Mouse (Mus musculus): ENCODE data around the gene Mindy2. TPM values are rescaled to one million over a fixed set of nuclear protein-coding genes. Genes with fewer than 3 reads are reported as not detected.
A peak's percentile ranks its signal among the peaks of the same experiment; 100 is the strongest.

The Mindy2 gene
- total and polyA plus RNA-seq, 2 experiments from 2014 or later, result 16.5 to 37.3 TPM

DNA sequence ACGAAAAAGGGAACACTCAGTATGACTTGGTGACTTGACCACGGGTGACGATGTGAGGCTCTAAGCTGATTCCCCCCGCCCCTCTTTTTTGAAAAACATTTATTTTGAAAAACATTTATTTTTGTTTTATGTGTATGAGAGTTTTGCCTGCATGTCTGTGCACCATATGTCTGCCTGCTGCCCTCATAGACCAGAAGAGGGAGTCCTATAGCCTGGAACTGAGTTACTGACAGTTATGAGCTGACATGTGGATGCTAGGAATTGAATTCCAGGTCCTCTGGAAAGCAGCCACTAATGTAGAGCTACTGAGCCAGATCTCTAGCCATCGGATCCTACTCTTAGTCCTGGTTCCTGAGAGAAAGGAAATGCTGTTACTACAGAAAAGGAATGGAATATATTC lies 19.0 kb upstream of the Mindy2 start:
- no peak for TF ChIP-seq CTCF (IDR thresholded peaks at IDR 0.05; ENCODE audit: low read depth)
- Histone ChIP-seq H3K27ac (ENCODE audit: low read depth, low read length) (no peak overlapping the region), H3K9me3 (ENCODE audit: low read length) (no peaks in the 10 kb centered on the region), H3K9ac (no peak overlapping the region), H3K27me3 (ENCODE audit: insufficient read depth, low read length) (no peaks in the 10 kb centered on the region), H3K4me3 (ENCODE audit: low read depth, low read length) (no peak overlapping the region), H3K36me3 (ENCODE audit: insufficient read depth) (no peaks in the 10 kb centered on the region), H3K4me2 (ENCODE audit: low read depth) (no peak overlapping the region), H3K4me1 (ENCODE audit: insufficient read depth) (0 out of 2 replicates have a peak, but pooled peaks cover 2% of the 10 kb centered on the region)
- 89% methylated on average over 5 of the region's 5 CpGs for WGBS
- ATAC-seq (no peak), DNase-seq (no peak)

DNA sequence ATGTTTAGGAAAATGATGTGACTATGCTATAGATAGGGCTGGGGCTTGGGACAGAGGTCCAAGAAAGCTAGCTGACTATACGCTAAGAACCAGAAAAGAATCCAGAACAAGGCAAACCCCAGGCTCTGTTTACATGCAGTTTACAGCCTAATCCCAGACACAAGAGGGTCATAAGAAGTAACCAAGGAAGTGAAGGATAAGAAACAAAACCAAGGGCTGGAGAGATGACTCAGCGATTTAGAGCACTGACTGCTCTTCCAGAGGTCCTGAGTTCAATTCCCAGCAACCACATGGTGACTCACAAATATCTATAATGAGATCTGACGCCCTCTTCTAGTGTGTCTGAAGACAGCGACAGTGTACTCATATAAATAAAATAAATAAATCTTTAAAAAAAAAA lies 18.1 kb upstream of the Mindy2 start:
- Histone ChIP-seq H3K9ac (no peak overlapping the region), H3K4me2 (ENCODE audit: low read depth) (no peak overlapping the region), H3K9me3 (ENCODE audit: low read length) (no peaks in the 10 kb centered on the region), H3K27me3 (ENCODE audit: insufficient read depth, low read length) (no peaks in the 10 kb centered on the region), H3K4me3 (ENCODE audit: low read depth, low read length) (no peak overlapping the region), H3K27ac (ENCODE audit: low read depth, low read length) (no peak overlapping the region), H3K4me1 (ENCODE audit: insufficient read depth) (no peaks in the 10 kb centered on the region), H3K36me3 (ENCODE audit: insufficient read depth) (no peaks in the 10 kb centered on the region)
- WGBS, result 82% methylated on average over 4 of the region's 4 CpGs
- ATAC-seq (no peak), DNase-seq (no peak)
- no peak for TF ChIP-seq CTCF (IDR thresholded peaks at IDR 0.05; ENCODE audit: low read depth)

DNA sequence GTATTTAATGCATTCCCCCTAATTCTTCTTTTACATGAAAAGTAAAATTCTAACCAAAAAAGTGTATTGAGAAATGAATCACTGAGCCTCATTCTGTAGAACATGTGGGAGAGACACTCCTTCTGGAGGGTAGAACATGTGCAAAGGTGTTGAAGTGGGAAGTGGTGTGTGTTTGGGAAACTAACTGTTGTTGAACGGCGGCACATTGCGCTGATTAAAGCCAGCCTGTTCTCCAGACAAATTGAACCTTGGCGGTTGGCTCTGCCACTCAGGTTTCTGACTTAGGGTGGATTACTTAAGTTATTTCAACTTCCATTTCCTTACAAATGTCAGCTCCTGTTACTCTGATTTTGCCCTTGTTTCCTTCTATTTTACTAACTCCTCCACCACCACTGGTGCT lies 16.7 kb upstream of the Mindy2 start:
- Histone ChIP-seq H3K4me1 (ENCODE audit: insufficient read depth) (no peaks in the 10 kb centered on the region), H3K27me3 (ENCODE audit: insufficient read depth, low read length) (no peaks in the 10 kb centered on the region), H3K4me3 (ENCODE audit: low read depth, low read length) (no peak overlapping the region), H3K9me3 (ENCODE audit: low read length) (no peaks in the 10 kb centered on the region), H3K36me3 (ENCODE audit: insufficient read depth) (no peaks in the 10 kb centered on the region), H3K9ac (no peak overlapping the region), H3K27ac (ENCODE audit: low read depth, low read length) (no peak overlapping the region), H3K4me2 (ENCODE audit: low read depth) (no peak overlapping the region)
- no peak for DNase-seq
- WGBS, result 95% methylated on average over 4 of the region's 4 CpGs
- TF ChIP-seq CTCF (IDR thresholded peaks at IDR 0.05; ENCODE audit: low read depth), result no peak
- ATAC-seq, result no peak

DNA sequence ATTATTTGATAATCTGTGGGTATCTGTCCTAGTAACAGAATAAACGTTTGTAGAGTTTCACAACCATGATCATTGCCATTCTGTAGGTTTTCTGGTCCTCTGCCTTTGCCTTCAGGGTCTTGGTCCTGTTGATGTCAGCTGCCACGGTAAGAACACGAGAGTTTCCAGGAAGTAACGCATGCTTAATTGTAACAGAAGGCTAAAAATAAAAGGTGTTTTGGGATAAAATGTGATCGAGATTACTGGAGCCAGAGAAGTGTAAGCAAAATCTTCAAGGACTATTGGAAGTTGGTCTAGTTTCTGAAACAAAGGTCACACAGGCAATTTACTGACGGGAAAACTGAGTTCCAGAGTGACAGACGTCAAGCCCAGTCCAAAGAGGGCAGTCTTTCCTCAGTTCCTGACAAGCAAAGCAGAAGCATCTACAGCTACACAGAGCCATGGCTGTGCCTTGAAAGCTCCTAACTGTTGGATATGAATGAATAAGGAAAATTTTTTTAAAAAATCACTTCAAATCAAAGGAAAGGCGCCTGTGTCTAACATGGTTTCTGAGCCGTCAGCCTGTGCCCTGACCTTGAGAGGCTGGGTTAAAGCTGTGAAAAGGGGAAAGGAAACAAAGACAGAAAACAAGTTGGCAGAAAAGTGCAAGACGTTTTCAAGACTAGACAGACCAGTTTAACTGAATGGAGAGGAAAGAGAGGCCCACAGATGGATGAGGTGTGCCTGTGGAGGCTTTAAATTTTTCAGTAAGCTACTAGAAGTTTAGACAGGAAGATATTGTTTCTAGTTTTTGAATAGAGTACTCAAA lies 15.0 kb upstream of the Mindy2 start:
- no peaks in the 10 kb centered on the region for H3K9me3 ChIP-seq (ENCODE audit: low read length)
- no peak overlapping the region for H3K27ac ChIP-seq (ENCODE audit: low read depth, low read length)
- no peak overlapping the region for H3K4me3 ChIP-seq (ENCODE audit: low read depth, low read length)
- no peak overlapping the region for H3K4me2 ChIP-seq (ENCODE audit: low read depth)
- H3K36me3 ChIP-seq (ENCODE audit: insufficient read depth), result no peaks in the 10 kb centered on the region
- H3K27me3 ChIP-seq (ENCODE audit: insufficient read depth, low read length), result no peaks in the 10 kb centered on the region
- H3K9ac ChIP-seq, result no peak overlapping the region
- peak; percentile 40; the same call in 1 of the 2 replicates for TF ChIP-seq CTCF (IDR thresholded peaks at IDR 0.05; ENCODE audit: low read depth)
- 42% methylated on average over 10 of the region's 10 CpGs for WGBS
- no peaks in the 10 kb centered on the region for H3K4me1 ChIP-seq (ENCODE audit: insufficient read depth)
- DNase-seq (no peak), ATAC-seq (no peak)

DNA sequence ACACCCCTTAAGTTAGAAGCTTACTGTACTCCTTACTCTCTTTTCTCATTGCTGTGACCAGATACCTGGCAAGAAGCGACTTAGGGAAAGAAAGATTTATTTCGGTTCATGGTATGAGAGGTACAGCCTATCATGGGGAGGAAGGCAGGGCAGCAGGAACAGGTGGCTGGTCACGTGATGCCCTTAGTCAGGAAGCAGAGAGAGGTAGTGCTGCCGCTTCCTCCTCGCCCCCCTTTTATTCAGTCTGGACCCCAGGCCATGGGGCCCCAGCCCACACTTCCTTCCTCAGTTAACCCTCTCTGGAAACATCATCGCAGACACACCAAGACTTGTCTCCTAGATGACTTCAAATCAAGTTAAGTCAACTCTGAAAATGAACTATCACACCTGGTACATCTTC lies 14.3 kb upstream of the Mindy2 start:
- Histone ChIP-seq H3K4me2 (ENCODE audit: low read depth) (no peak overlapping the region), H3K4me3 (ENCODE audit: low read depth, low read length) (no peak overlapping the region), H3K9ac (no peak overlapping the region), H3K27me3 (ENCODE audit: insufficient read depth, low read length) (no peaks in the 10 kb centered on the region), H3K27ac (ENCODE audit: low read depth, low read length) (no peak overlapping the region), H3K4me1 (ENCODE audit: insufficient read depth) (no peaks in the 10 kb centered on the region), H3K36me3 (ENCODE audit: insufficient read depth) (no peaks in the 10 kb centered on the region), H3K9me3 (ENCODE audit: low read length) (no peaks in the 10 kb centered on the region)
- no peak for TF ChIP-seq CTCF (IDR thresholded peaks at IDR 0.05; ENCODE audit: low read depth)
- WGBS, result 74% methylated on average over 6 of the region's 6 CpGs
- DNase-seq (no peak), ATAC-seq (no peak)

DNA sequence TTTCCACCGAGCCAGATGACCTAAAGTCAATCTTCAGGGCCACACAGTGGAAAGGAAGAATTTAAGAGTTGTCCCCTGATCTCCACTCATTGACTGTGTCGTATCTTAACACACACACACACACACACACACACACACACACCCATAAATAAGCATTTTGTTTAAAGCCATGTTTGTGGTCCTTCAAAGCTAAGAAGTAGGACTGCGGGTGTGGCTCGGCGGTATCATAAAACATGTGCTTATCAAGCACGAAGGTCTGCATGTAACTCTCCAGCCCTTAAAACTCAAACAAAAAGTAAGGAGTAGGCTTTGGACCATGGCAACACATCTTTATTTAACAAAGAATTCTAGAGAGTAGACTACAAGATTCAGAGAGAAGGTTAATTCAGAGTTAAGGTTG lies 13.4 kb upstream of the Mindy2 start:
- DNase-seq (no peak), ATAC-seq (no peak)
- no peaks in the 10 kb centered on the region for H3K4me1 ChIP-seq (ENCODE audit: insufficient read depth)
- TF ChIP-seq CTCF (IDR thresholded peaks at IDR 0.05; ENCODE audit: low read depth), result no peak
- no peaks in the 10 kb centered on the region for H3K27me3 ChIP-seq (ENCODE audit: insufficient read depth, low read length)
- no peaks in the 10 kb centered on the region for H3K36me3 ChIP-seq (ENCODE audit: insufficient read depth)
- H3K4me2 ChIP-seq (ENCODE audit: low read depth), result no peak overlapping the region
- H3K27ac ChIP-seq (ENCODE audit: low read depth, low read length), result no peak overlapping the region
- 90% methylated on average over 6 of the region's 6 CpGs for WGBS
- H3K4me3 ChIP-seq (ENCODE audit: low read depth, low read length), result no peak overlapping the region
- no peak overlapping the region for H3K9ac ChIP-seq
- no peaks in the 10 kb centered on the region for H3K9me3 ChIP-seq (ENCODE audit: low read length)

DNA sequence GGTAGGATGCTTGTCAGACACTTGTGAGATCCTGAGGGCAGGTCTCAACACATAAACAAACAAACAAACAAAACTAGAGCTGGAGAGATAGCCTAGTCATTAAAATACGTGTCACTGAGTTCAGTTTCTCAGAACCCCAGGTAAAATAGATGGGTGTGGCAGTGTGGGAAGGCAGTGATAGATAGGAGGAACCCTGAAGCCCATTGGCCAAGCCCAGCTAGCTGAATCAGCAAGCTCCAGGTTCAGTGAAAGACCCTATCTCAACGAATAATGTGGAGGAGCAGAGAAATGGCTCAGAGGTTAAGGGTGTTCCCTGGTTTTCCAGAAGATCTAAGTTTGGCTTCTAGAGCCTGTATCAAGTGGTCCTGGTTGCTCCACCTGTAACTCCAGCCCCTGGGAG lies 12.2 kb upstream of the Mindy2 start:
- no peak for ATAC-seq
- no peak for DNase-seq
- H3K27ac ChIP-seq (ENCODE audit: low read depth, low read length), result no peak overlapping the region
- H3K4me3 ChIP-seq (ENCODE audit: low read depth, low read length), result no peak overlapping the region
- H3K9me3 ChIP-seq (ENCODE audit: low read length), result no peaks in the 10 kb centered on the region
- H3K4me2 ChIP-seq (ENCODE audit: low read depth), result no peak overlapping the region
- H3K27me3 ChIP-seq (ENCODE audit: insufficient read depth, low read length), result no peaks in the 10 kb centered on the region
- no peak for TF ChIP-seq CTCF (IDR thresholded peaks at IDR 0.05; ENCODE audit: low read depth)
- no peak overlapping the region for H3K9ac ChIP-seq
- H3K36me3 ChIP-seq (ENCODE audit: insufficient read depth), result no peaks in the 10 kb centered on the region
- no peaks in the 10 kb centered on the region for H3K4me1 ChIP-seq (ENCODE audit: insufficient read depth)
- 69% methylated on average over 2 of the region's 2 CpGs for WGBS
